Mouse (Mus musculus) activated CD4-positive, CD25-positive, alpha-beta regulatory T cell, adult 4 months (primary cell): Measurements from ENCODE around the gene Tmem270. TPM values are rescaled to one million over a fixed set of nuclear protein-coding genes. Genes with fewer than 3 reads are reported as not detected.

Source experiments
- ATAC-seq: one replicate; pipeline ENCODE4 v1.8.0; 2017
- polyA plus RNA-seq, 2 experiments: library from polyadenylated mRNA; unstranded; fragments of 100-300 nt; shearing (Covaris generic); gene quantifications; one replicate each; pipeline ENCODE4 v1.2.1; 2017

The Tmem270 gene
- polyA plus RNA-seq, 2 experiments from 2014 or later: not detected

DNA sequence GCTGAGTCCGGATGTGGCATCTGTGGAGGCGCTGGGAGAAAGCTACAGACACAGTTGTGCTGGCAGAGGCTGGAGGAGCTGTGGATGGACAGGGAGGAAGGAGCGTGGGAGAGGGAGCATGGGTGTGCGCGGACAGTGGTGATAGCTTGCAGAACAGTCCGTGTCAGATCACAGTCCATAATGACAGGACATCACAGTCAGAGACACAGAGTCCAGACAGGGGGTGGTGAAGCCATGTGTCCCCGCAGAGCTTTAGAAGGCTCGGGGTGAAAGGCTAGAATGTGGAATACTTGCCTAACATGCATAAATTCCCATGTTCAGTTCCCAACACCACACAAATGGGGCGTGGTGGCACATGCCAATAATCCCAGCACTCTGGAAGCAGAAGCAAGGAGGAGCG is 29.7 kb downstream of the Tmem270 start:
- ATAC-seq: no peak

DNA sequence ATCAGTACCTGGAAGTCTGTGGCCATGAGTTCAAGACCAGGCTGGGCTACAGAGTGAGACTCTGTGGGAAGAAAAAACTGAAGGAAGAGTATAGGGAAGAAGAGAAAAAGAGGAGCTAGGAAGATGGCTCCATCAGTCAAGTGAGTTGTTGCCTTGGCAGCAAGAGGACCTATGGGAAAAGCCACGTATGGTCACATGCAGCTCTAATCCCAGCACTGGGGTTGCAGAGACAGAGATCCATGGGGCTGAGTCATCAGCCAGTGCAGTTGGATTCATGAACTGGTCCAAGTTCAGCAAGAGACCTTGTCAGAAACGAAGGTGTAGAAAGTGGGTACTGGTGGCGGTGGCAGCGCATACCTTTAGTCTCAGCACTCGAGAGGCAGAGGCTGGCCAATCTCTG is 31.3 kb downstream of the Tmem270 start:
- ATAC-seq: no peak

DNA sequence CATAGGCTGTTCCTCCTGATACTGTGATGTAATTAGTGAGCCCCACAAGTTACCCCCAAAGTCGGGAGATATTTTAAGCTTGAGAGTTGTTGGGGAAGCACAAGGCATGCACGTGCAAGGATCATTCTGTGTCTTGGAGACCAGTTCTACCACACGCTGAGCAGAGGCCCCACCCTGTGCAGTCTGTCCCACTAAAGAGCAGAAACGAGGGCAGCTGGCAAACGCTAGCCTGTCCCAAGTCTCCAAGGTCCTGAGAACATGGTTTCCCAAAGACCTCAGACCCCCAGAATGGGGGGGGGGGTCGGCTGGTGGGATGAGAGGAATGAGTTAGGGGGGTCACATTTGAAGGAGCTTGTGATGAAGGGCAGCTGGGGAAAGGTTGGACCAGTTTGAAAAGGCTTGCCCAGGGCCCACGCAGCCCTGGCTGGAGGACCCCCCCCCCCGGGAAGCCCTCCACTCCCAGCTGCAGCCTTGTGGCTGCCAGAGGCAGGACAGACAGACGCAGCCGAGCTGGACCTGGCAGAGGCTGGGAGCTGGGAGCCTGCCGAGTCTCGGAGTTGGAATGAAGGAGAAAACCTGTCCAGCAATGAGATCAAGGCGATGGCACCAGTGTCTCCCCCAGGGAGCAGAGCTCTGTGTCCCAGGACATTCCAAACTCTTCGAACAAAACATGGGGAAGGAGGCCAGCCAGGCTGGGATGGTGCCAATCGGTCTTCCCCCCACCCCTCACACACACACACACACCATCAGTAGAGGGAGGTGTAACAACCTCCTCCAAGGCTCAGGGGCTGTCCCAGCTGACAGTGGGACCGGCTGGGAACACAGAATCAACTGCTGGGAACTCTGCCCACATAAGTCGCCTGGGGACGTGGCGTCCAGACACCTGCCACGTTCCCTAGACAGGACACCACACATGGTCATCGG is 32.3 kb downstream of the Tmem270 start:
- no peak for ATAC-seq

DNA sequence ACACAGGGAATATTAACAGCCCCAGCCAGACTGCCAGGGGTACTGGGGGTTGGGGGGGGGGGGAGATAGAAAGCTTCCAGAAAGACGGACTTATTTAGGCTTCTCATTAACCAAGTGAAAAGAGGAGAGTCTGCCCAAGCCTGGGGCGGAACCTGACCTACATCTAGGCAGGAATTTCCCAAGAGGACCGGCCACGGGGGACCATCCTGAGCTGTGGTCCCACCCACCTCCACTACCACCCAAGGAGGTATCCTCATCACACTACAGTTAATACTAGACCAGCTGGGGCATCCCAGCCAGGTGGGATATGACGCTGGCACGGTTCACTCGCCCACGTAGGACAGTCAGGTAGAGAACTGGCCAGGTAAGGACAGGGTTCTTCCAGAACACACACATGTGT is 33.5 kb downstream of the Tmem270 start:
- no peak for ATAC-seq

DNA sequence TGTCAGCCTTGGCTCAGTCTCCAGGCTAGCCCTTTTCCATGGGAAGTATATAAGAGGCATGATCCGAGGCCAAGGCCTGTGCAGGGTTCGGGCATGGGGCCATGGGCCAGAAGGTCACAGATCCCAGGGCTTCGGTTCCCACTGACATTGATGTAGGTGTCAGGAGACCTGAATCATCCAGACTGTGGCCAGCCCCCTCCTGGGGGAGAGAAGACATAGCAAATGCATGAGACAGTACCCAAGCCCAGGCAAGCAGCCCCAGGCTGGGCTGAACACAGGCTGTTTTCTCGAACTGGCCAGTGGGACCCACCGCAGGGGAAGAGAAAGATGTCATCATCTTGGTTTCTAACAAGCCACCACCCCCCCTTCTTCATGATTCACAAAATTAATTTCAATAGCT is 33.9 kb downstream of the Tmem270 start:
- ATAC-seq: no peak

DNA sequence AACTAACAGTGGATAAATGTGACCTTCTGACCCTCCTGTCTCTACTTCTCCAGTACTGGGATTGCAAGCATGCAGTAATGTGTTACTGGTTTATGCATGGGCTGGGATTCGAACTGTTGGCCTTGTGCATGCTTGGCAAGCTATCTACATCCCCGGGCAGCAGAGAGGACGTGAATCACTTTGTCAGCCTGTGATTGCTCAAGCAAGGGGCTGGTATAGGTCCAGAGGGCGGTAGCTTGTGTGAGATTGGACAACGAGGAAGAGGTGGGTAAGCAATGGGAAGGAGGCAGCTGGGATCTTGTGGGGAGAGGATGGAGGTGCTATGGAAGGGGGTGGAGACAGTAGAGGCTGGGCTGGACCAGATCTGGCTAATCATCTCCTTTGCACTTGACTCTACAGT is 38.0 kb downstream of the Tmem270 start:
- ATAC-seq: no peak

DNA sequence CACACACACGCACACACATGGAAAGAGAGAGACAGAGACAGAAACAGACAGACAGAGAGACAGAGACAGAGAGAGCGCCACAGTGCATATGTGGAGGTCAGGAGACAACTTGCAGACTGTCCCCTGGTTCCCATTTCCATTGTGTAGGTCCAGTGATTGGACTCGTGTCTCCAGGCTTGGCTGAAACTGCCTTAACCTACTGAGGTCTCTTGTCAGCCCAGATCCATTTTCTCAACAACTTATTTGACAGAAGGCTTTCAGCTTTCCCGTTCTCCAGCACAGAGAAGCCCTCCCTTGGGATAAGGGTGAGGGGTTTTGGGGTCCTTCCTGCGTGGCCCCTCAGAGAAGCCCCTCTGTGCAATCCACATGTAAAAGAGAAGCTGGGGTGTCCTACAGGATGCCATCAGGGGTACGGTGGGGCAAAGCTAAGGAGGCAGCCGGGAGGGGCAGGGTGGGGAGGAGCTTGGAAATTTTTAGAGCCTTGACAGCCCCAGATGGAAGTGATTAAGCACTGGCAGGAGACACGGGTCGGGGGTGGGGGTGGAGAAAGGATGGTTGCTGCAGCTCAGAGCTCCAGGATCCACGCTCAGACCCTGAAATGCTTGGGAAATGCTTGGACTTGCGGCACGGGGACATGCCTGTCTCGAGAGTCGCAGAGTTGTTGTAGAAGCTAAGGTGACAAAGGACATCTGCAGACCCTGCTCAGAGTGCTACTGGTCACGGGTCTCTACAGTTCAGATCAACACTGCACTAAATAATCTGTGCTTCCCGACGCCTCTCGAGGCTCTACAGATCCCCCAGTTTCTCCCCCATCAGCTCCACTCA is 39.0 kb downstream of the Tmem270 start:
- ATAC-seq: no peak

DNA sequence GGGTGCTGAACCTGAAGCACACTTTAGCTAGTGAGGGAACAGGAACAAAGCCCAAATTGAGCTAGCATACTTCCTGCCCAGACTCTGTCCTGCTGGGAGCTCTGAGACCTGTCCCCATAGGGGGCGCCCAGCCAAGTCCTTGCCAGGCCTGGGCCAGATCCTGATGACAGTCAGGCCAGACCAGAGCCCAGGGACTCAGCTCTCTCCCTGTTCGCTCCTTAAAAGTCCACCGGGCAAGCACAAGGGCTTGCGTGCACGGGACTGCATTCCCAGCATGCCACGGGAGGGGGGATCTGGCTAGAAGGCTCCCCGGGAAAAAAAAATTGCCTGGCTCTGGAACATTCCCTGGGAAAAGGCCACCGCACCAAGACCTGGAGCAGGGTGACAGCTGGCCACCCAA is 41.4 kb downstream of the Tmem270 start:
- ATAC-seq: no peak

DNA sequence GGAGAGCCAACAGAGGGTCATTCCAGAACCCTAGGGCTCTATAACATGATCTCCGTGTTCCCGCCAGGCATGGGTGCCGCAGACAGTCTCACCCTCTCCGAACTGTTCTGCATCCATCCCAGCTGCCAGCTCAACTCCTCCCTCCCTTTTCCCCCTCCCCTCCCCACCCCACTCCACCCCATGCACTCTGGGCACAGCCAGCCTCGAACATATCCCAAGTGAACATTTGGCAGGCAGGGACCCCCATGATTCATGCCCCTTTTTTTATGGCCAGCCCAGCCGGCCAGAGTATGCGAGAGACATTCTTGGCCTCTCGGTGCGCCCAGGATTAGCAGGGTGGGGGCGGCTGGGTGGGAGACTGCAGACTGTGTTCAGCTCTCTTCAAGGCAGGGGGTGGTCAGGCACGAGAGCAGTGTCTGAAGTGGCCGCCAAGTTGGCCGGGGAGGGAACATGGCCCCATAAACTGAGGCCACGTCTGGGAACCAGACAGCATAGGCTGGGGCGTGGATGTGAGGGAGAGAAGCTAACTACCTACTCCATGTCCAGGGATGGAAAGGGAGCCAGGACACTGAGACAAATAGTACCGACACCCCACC is 44.5 kb downstream of the Tmem270 start:
- ATAC-seq: no peak

DNA sequence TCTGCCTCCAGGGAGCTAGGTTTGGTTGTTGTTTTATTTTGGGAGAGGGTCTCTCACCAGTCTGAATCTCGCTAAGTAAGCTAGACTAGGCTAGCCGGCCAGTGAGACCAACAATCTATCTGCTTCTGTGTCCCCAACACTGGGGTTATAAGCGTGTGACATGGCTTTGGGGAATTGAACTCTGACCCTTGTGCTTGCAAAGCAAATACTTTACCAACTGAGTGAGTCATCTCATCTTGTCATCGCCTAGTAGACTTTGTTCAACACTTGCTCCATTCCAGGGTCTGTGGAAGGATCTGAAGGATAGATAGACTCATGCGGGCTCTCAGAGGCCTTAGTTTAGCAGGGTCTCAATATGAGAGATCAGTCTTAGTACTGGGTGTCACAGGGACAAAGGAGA is 47.3 kb downstream of the Tmem270 start:
- no peak for ATAC-seq

DNA sequence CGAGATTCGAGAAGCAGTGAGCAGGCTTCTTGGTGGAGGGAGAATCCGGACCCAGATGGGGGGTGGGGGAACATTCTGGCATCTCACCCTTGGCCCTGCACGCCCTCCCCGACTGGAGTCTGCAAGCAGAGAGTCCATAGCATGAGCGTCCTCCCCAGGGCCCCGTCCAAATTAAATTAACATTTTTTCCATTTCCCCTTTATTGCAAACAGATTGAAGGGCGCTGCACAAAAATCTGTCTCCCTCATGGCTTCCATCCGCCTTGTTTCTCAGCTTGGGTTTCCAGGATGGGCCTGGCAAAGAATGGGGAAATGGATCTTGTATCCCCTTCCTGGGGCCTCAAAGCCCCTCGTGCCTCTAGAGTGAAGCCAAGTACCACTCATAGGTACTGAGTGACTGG is 48.2 kb downstream of the Tmem270 start:
- ATAC-seq: no peak

DNA sequence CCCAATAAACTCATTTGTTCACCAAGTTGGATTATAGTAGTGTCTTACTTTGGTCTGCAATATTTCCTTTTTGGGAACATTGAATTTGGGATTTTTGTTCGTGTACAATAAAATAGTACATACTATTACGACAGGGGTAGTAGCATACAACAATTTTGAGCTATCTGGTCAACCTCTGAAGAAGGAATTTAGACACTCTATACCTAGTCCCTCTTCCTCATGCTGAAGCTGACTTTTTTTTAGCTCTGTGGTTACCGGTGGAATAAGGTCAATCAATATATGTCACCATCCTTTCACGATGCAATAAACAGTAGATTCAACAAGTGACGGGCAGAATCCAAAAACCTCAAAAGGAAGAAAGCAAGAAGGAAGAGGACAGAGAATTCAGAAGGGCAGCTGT is 53.7 kb downstream of the Tmem270 start:
- no peak for ATAC-seq

Other genes starting within 250 kb of the Tmem270 start
- 1 to 10 TPM; 3.8 to 4.2 TPM for gene Limk1, start 218.1 kb downstream of the Tmem270 start, polyA plus RNA-seq
- under 1 TPM in 1 of 2 experiments, not detected in 1; 0.15 TPM for gene Eln, start 159.4 kb downstream of the Tmem270 start, polyA plus RNA-seq
- gene Cldn13, start 8.8 kb upstream of the Tmem270 start, polyA plus RNA-seq: 1 to 10 TPM in 1 of 2 experiments, not detected in 1; 1.3 TPM
- 10 to 100 TPM; 20.4 to 23.3 TPM for gene Mettl27, start 25.6 kb upstream of the Tmem270 start, polyA plus RNA-seq
- gene Cldn4, start 40.2 kb upstream of the Tmem270 start, polyA plus RNA-seq: not detected
- not detected for gene Cldn3, start 79.5 kb upstream of the Tmem270 start, polyA plus RNA-seq
- 10 to 100 TPM; 53.9 to 66.7 TPM for gene Abhd11, start 102.4 kb upstream of the Tmem270 start, polyA plus RNA-seq
- gene Stx1a, start 116.7 kb upstream of the Tmem270 start, polyA plus RNA-seq: 10 to 100 TPM; 15.1 to 15.2 TPM
- gene Dnajc30, start 157.5 kb upstream of the Tmem270 start, polyA plus RNA-seq: 10 to 100 TPM; 27.4 to 30.4 TPM
- 10 to 100 TPM; 60.3 to 84.8 TPM for gene Bud23, start 158.2 kb upstream of the Tmem270 start, polyA plus RNA-seq
- gene Vps37d, start 171.5 kb upstream of the Tmem270 start, polyA plus RNA-seq: not detected
- not detected for gene Mlxipl, start 183.2 kb upstream of the Tmem270 start, polyA plus RNA-seq
- 1 to 10 TPM; 5.2 to 5.4 TPM for gene Tbl2, start 242.9 kb upstream of the Tmem270 start, polyA plus RNA-seq